Mouse (Mus musculus): ENCODE data around the gene Timm29. TPM values are rescaled to one million over a fixed set of nuclear protein-coding genes. Genes with fewer than 3 reads are reported as not detected.

Timm29 gene
- polyA plus RNA-seq, 1 experiment from 2014 or later: 58.6 TPM

DNA sequence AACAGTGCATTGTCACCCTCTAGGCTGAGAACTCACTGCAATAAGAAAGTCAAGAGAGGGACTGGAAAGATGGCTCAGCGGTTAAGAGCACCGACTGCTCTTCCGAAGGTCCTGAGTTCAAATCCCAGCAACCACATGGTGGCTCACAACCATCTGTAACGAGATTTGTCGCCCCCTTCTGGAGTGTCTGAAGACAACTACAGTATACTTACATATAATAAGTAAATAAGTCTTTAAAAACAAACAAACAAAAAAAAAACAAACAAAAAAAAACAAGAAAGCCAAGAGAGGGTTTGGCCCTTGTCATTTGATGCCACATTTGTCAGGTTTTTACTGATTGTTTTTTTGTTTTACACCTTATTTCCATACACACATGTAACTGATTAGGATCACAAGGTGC, 11.6 kb downstream of the Timm29 start:
- WGBS: 73% methylated on average over 5 of the region's 5 CpGs

GRCm38 (mm10) chr9:21605865-21606264, 13.3 kb downstream of the Timm29 start:
- no peak overlapping the region for H3K4me3 ChIP-seq (replicated peaks)
- H3K27me3 ChIP-seq: no peaks in the 10 kb centered on the region
- no peaks in the 10 kb centered on the region for H3K4me1 ChIP-seq (replicated peaks)
- H3K36me3 ChIP-seq: no peaks in the 10 kb centered on the region
- no peak overlapping the region for H3K4me2 ChIP-seq (replicated peaks)
- no peak overlapping the region for H3K27ac ChIP-seq
- 73% methylated on average over 5 of the region's 5 CpGs for WGBS
- no peak overlapping the region for H3K9ac ChIP-seq (replicated peaks)
- no peak for ATAC-seq
- H3K9me3 ChIP-seq: no peaks in the 10 kb centered on the region

More for the DNA sequence above, 11.6 kb downstream of the Timm29 start:
- Histone ChIP-seq H3K27ac (no peak overlapping the region), H3K4me2 (replicated peaks) (no peak overlapping the region), H3K4me1 (replicated peaks) (no peaks in the 10 kb centered on the region), H3K9ac (replicated peaks) (no peak overlapping the region), H3K9me3 (no peaks in the 10 kb centered on the region), H3K27me3 (no peaks in the 10 kb centered on the region), H3K36me3 (no peaks in the 10 kb centered on the region), H3K4me3 (replicated peaks) (no peak overlapping the region)
- no peak for ATAC-seq

DNA sequence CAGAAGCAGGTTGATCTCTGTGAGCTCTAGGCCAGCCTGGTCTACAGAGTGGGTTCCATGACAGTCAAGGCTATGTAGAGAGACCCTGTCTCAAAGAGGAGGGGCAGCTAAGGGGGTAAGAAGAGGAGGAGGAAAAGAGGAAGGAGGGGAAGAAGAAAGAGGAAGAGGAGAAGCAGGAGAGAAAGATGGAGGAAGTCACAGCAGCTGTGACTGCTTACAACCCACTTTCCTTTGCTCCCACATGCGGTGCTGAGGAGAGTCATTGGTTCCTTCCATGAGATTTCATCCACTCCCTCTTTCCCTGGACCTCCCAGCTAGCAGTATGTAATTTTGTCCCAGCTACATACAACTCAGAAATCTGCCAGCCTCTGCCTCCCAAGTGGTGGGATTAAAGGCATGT, 14.1 kb downstream of the Timm29 start:
- H3K9ac ChIP-seq (replicated peaks): no peak overlapping the region
- no peak overlapping the region for H3K27ac ChIP-seq
- ATAC-seq: no peak

GRCm38 (mm10) chr9:21609861-21610260, 17.3 kb downstream of the Timm29 start:
- peaks cover 2% of the 10 kb centered on the region; the same call in 1 of the 2 replicates for H3K4me1 ChIP-seq (replicated peaks)
- no peak overlapping the region for H3K4me3 ChIP-seq (replicated peaks)
- no peaks in the 10 kb centered on the region for H3K36me3 ChIP-seq
- H3K9me3 ChIP-seq: no peaks in the 10 kb centered on the region
- H3K4me2 ChIP-seq (replicated peaks): no peak overlapping the region
- no peak overlapping the region for H3K27ac ChIP-seq
- 93% methylated on average over 1 of the region's 1 CpGs for WGBS
- H3K9ac ChIP-seq (replicated peaks): no peak overlapping the region
- no peaks in the 10 kb centered on the region for H3K27me3 ChIP-seq
- no peak for ATAC-seq

More for the DNA sequence above, 14.1 kb downstream of the Timm29 start:
- Histone ChIP-seq H3K36me3 (no peaks in the 10 kb centered on the region), H3K9me3 (no peaks in the 10 kb centered on the region), H3K4me2 (replicated peaks) (no peak overlapping the region), H3K4me1 (replicated peaks) (no peaks in the 10 kb centered on the region), H3K27me3 (no peaks in the 10 kb centered on the region), H3K4me3 (replicated peaks) (no peak overlapping the region)
- WGBS: 100% methylated on average over 1 of the region's 1 CpGs

GRCm38 (mm10) chr9:21614864-21615616, 22.5 kb downstream of the Timm29 start:
- no peaks in the 10 kb centered on the region for H3K27me3 ChIP-seq
- ATAC-seq: no peak
- peak overlapping the region; percentile 78 for H3K9ac ChIP-seq (replicated peaks)
- H3K4me3 ChIP-seq (replicated peaks): peak overlapping the region; percentile 71
- no peaks in the 10 kb centered on the region for H3K9me3 ChIP-seq
- peak overlapping the region; percentile 58 for H3K4me2 ChIP-seq (replicated peaks)
- H3K4me1 ChIP-seq (replicated peaks): peaks cover 28% of the 10 kb centered on the region
- 78% methylated on average over 15 of the region's 15 CpGs for WGBS
- H3K27ac ChIP-seq: peak overlapping the region; percentile 98
- no peaks in the 10 kb centered on the region for H3K36me3 ChIP-seq

- peak; percentile 97 for ATAC-seq
- Histone ChIP-seq H3K4me2 (replicated peaks) (peak within 1 kb of the TSS; percentile 58), H3K36me3 (no peaks in the 10 kb centered on the region), H3K9ac (replicated peaks) (peak within 1 kb of the TSS; percentile 85), H3K9me3 (no peaks in the 10 kb centered on the region), H3K27me3 (no peaks in the 10 kb centered on the region), H3K4me3 (replicated peaks) (peak within 1 kb of the TSS; percentile 71), H3K4me1 (replicated peaks) (peaks cover 32% of the 10 kb centered on the region), H3K27ac (peak within 1 kb of the TSS; percentile 98)
- WGBS: under 1% methylated on average over 37 of the region's 45 CpGs
Observed at GRCm38 (mm10) chr9:21615617-21616231, 23.2 kb downstream of the Timm29 start, which contains the start of gene Smarca4. TSS of gene Smarca4 (plus strand) at chr9:21616169.

GRCm38 (mm10) chr9:21616232-21616781, 23.8 kb downstream of the Timm29 start:
- H3K4me1 ChIP-seq (replicated peaks): peaks cover 32% of the 10 kb centered on the region
- peak; percentile 87 for ATAC-seq
- peak overlapping the region; percentile 71 for H3K4me3 ChIP-seq (replicated peaks)
- no peaks in the 10 kb centered on the region for H3K36me3 ChIP-seq
- peak overlapping the region; percentile 58 for H3K4me2 ChIP-seq (replicated peaks)
- peak overlapping the region; percentile 98 for H3K27ac ChIP-seq
- no peaks in the 10 kb centered on the region for H3K9me3 ChIP-seq
- no peaks in the 10 kb centered on the region for H3K27me3 ChIP-seq
- H3K9ac ChIP-seq (replicated peaks): peak overlapping the region; percentile 85
- under 1% methylated on average over 51 of the region's 57 CpGs for WGBS

GRCm38 (mm10) chr9:21617066-21617465, 24.5 kb downstream of the Timm29 start:
- Histone ChIP-seq H3K27ac (peak overlapping the region; percentile 98), H3K27me3 (no peaks in the 10 kb centered on the region), H3K4me2 (replicated peaks) (peak overlapping the region; percentile 58), H3K9me3 (no peaks in the 10 kb centered on the region), H3K36me3 (no peaks in the 10 kb centered on the region), H3K4me3 (replicated peaks) (peak overlapping the region; percentile 71), H3K9ac (replicated peaks) (peak overlapping the region; percentile 85), H3K4me1 (replicated peaks) (peaks cover 32% of the 10 kb centered on the region)
- 3% methylated on average over 10 of the region's 10 CpGs for WGBS
- ATAC-seq: no peak

DNA sequence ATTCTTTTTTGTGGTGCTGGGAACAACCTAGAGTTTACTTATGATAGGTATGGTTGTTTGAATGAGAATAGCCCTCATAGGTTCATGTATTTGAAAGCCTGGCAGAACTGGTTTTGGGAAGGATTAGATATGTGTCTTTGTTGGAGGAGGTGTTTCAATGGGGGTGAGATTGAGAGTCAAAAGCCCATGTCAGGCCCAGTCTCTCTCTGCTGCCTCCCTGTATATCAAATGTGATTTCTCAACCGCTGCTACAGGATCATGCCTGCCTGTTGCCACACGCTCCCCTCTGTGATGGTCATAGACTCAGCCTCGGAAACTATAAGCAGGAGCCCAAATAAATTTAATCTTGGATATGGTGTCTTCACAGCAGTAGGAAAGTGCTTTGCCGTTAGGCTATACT, 27.7 kb downstream of the Timm29 start:
- peaks cover 39% of the 10 kb centered on the region for H3K4me1 ChIP-seq (replicated peaks)
- H3K9ac ChIP-seq (replicated peaks): no peak overlapping the region
- no peaks in the 10 kb centered on the region for H3K27me3 ChIP-seq
- H3K4me2 ChIP-seq (replicated peaks): no peak overlapping the region
- 87% methylated on average over 4 of the region's 4 CpGs for WGBS
- no peak for ATAC-seq
- no peak overlapping the region for H3K27ac ChIP-seq
- H3K36me3 ChIP-seq: no peaks in the 10 kb centered on the region
- no peaks in the 10 kb centered on the region for H3K9me3 ChIP-seq
- H3K4me3 ChIP-seq (replicated peaks): no peak overlapping the region

- no peaks in the 10 kb centered on the region for H3K36me3 ChIP-seq
- H3K9ac ChIP-seq (replicated peaks): no peak overlapping the region
- H3K4me1 ChIP-seq (replicated peaks): peaks cover 44% of the 10 kb centered on the region
- 100% methylated on average over 1 of the region's 1 CpGs for WGBS
- no peaks in the 10 kb centered on the region for H3K9me3 ChIP-seq
- H3K4me3 ChIP-seq (replicated peaks): no peak overlapping the region
- H3K27ac ChIP-seq: no peak overlapping the region
- H3K27me3 ChIP-seq: no peaks in the 10 kb centered on the region
- H3K4me2 ChIP-seq (replicated peaks): no peak overlapping the region
- no peak for ATAC-seq
Observed at GRCm38 (mm10) chr9:21622676-21623075, 30.2 kb downstream of the Timm29 start.

GRCm38 (mm10) chr9:21625342-21626339, 33.1 kb downstream of the Timm29 start:
- Histone ChIP-seq H3K4me1 (replicated peaks) (peaks cover 24% of the 10 kb centered on the region), H3K4me2 (replicated peaks) (no peak overlapping the region), H3K9ac (replicated peaks) (no peak overlapping the region), H3K4me3 (replicated peaks) (no peak overlapping the region), H3K27ac (no peak overlapping the region), H3K27me3 (no peaks in the 10 kb centered on the region), H3K9me3 (no peaks in the 10 kb centered on the region), H3K36me3 (no peaks in the 10 kb centered on the region)
- ATAC-seq: 0 out of 2 replicates have a peak, but pooled peaks have one; percentile 32
- WGBS: 86% methylated on average over 10 of the region's 10 CpGs

Measured in midbrain, embryonic 13.5 days (tissue).